Mouse (Mus musculus): Measurements from ENCODE around the gene Rasa4.

The Rasa4 gene

DNA sequence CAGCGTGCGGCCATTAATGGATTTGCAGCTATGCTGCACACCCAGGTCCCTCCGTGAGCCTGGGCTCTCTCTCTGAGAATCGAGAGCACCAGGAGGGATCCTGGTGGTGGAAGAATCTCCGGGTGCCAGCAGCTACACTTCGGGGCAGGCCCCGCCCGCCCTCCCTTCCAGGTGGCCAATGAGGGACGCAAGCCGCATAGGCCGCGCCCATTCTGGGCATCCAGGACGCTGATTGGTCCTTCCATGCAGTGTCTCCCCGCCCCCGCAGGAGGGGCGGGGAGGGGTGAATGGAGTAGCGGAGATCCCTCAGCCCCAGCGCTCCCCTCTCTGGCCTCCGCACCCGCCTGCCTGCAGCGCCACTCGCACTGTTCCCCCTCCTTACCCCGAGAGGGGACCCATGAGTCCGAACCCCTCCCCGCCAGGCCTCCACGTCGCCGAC, at the start of gene Rasa4:
Rasa4 (plus strand) TSS at position 248 of the 439 bp plus-strand sequence.
- Histone ChIP-seq H3K9me3 (ENCODE audit: low read length) (peaks cover 18% of the 10 kb centered on the region), H3K27me3 (ENCODE audit: insufficient read depth, low read length) (peaks cover 9% of the 10 kb centered on the region), H3K4me3 (replicated peaks; ENCODE audit: low read length) (peak within 1 kb of the TSS; percentile 85), H3K36me3 (ENCODE audit: insufficient read depth, low read length) (no peaks in the 10 kb centered on the region), H3K4me1 (replicated peaks; ENCODE audit: low read depth, low read length) (peaks cover 76% of the 10 kb centered on the region)
- TF ChIP-seq NANOG (IDR thresholded peaks at IDR 0.05; ENCODE audit: borderline replicate concordance, low read length) (no peak), CTCF (conservative IDR thresholded peaks at IDR 0.05; ENCODE audit: low read length) (no peak), POU5F1 (IDR thresholded peaks at IDR 0.05; ENCODE audit: borderline replicate concordance, low read length) (no peak)

- Histone ChIP-seq H3K27me3 (ENCODE audit: insufficient read depth, low read length) (no peaks in the 10 kb centered on the region), H3K4me3 (replicated peaks; ENCODE audit: low read length) (no peak overlapping the region), H3K4me1 (replicated peaks; ENCODE audit: low read depth, low read length) (peaks cover 43% of the 10 kb centered on the region), H3K9me3 (ENCODE audit: low read length) (no peaks in the 10 kb centered on the region), H3K36me3 (ENCODE audit: insufficient read depth, low read length) (peaks cover 25% of the 10 kb centered on the region)
- no peak for TF ChIP-seq NANOG (IDR thresholded peaks at IDR 0.05; ENCODE audit: borderline replicate concordance, low read length)
Measured at GRCm38 (mm10) chr5:136034868-136035267, 48.8 kb upstream of the Rasa4 start.

DNA sequence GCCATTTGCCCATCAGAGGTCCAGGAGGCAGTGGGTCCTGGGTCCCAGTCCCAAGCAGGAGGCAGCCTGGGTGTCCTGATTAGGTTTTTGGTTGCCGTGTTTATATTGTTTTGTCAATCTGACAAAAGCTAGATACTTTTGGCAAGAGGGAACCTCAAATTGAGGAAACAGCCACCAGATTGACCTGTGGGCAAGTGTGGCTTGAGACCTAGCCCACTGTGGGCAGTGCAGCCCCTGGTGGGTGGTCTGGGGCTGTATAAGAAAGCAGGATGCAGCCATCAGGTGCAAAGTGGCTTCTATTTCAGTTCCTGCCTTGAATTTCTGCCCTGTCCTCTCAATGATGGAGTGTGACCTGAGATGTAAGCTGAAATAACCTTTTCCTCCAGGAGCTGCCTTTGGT, 48.4 kb upstream of the Rasa4 start:
- Histone ChIP-seq H3K4me3 (replicated peaks; ENCODE audit: low read length) (no peak overlapping the region), H3K27me3 (ENCODE audit: insufficient read depth, low read length) (no peaks in the 10 kb centered on the region), H3K36me3 (ENCODE audit: insufficient read depth, low read length) (peaks cover 20% of the 10 kb centered on the region), H3K4me1 (replicated peaks; ENCODE audit: low read depth, low read length) (peaks cover 47% of the 10 kb centered on the region), H3K9me3 (ENCODE audit: low read length) (no peaks in the 10 kb centered on the region)
- TF ChIP-seq NANOG (IDR thresholded peaks at IDR 0.05; ENCODE audit: borderline replicate concordance, low read length), result no peak
- TF ChIP-seq POU5F1 (IDR thresholded peaks at IDR 0.05; ENCODE audit: borderline replicate concordance, low read length), result no peak
- TF ChIP-seq CTCF (conservative IDR thresholded peaks at IDR 0.05; ENCODE audit: low read length), result no peak

- no peaks in the 10 kb centered on the region for H3K9me3 ChIP-seq (ENCODE audit: low read length)
- no peak overlapping the region for H3K4me3 ChIP-seq (replicated peaks; ENCODE audit: low read length)
- TF ChIP-seq CTCF (conservative IDR thresholded peaks at IDR 0.05; ENCODE audit: low read length), result no peak
- no peak for TF ChIP-seq POU5F1 (IDR thresholded peaks at IDR 0.05; ENCODE audit: borderline replicate concordance, low read length)
- TF ChIP-seq NANOG (IDR thresholded peaks at IDR 0.05; ENCODE audit: borderline replicate concordance, low read length), result no peak
Measured at GRCm38 (mm10) chr5:136036667-136037066, 47.0 kb upstream of the Rasa4 start.

GRCm38 (mm10) chr5:136038258-136039214, 45.2 kb upstream of the Rasa4 start, which contains the start of gene Upk3b:
Upk3b (plus strand) TSS chr5:136038496.
- Histone ChIP-seq H3K27me3 (ENCODE audit: insufficient read depth, low read length) (no peaks in the 10 kb centered on the region), H3K9me3 (ENCODE audit: low read length) (no peaks in the 10 kb centered on the region), H3K36me3 (ENCODE audit: insufficient read depth, low read length) (no peaks in the 10 kb centered on the region), H3K4me3 (replicated peaks; ENCODE audit: low read length) (no peak within 1 kb of the TSS), H3K4me1 (replicated peaks; ENCODE audit: low read depth, low read length) (peaks cover 67% of the 10 kb centered on the region)
- no peak for TF ChIP-seq CTCF (conservative IDR thresholded peaks at IDR 0.05; ENCODE audit: low read length)

More at GRCm38 (mm10) chr5:136036667-136037066, 47.0 kb upstream of the Rasa4 start:
- peaks cover 61% of the 10 kb centered on the region for H3K4me1 ChIP-seq (replicated peaks; ENCODE audit: low read depth, low read length)
- H3K27me3 ChIP-seq (ENCODE audit: insufficient read depth, low read length), result no peaks in the 10 kb centered on the region
- peaks cover 7% of the 10 kb centered on the region for H3K36me3 ChIP-seq (ENCODE audit: insufficient read depth, low read length)

GRCm38 (mm10) chr5:136040210-136040609, 43.5 kb upstream of the Rasa4 start:
- H3K4me3 ChIP-seq (replicated peaks; ENCODE audit: low read length), result peak overlapping the region; percentile 65
- no peaks in the 10 kb centered on the region for H3K36me3 ChIP-seq (ENCODE audit: insufficient read depth, low read length)
- H3K27me3 ChIP-seq (ENCODE audit: insufficient read depth, low read length), result no peaks in the 10 kb centered on the region
- H3K9me3 ChIP-seq (ENCODE audit: low read length), result no peaks in the 10 kb centered on the region
- no peak for TF ChIP-seq CTCF (conservative IDR thresholded peaks at IDR 0.05; ENCODE audit: low read length)
- TF ChIP-seq NANOG (IDR thresholded peaks at IDR 0.05; ENCODE audit: borderline replicate concordance, low read length), result no peak
- no peak for TF ChIP-seq POU5F1 (IDR thresholded peaks at IDR 0.05; ENCODE audit: borderline replicate concordance, low read length)
- peaks cover 81% of the 10 kb centered on the region for H3K4me1 ChIP-seq (replicated peaks; ENCODE audit: low read depth, low read length)

- peaks cover 84% of the 10 kb centered on the region for H3K4me1 ChIP-seq (replicated peaks; ENCODE audit: low read depth, low read length)
- peak overlapping the region; percentile 32 for H3K4me3 ChIP-seq (replicated peaks; ENCODE audit: low read length)
- H3K36me3 ChIP-seq (ENCODE audit: insufficient read depth, low read length), result no peaks in the 10 kb centered on the region
- no peaks in the 10 kb centered on the region for H3K27me3 ChIP-seq (ENCODE audit: insufficient read depth, low read length)
- TF ChIP-seq POU5F1 (IDR thresholded peaks at IDR 0.05; ENCODE audit: borderline replicate concordance, low read length) (no peak), NANOG (IDR thresholded peaks at IDR 0.05; ENCODE audit: borderline replicate concordance, low read length) (no peak)
- no peaks in the 10 kb centered on the region for H3K9me3 ChIP-seq (ENCODE audit: low read length)
Measured at GRCm38 (mm10) chr5:136041260-136041659, 42.5 kb upstream of the Rasa4 start.

DNA sequence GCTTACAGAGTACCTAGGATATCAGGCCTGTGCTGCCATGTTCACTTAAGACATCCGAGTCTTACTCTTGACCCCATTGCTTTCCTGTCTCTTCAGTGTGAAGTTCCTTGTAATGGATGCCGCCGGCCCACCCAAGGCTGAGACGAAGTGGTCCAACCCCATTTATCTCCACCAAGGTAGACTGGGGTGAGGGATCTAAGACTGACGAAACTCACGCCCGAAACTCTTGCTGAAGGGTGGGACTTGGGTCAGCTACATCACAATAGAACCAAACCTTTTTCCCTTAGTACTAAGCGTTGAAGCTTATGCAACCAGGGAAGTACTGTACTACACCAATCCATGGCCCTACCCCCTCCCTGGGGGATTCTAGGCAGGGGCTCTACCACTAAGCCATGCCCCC, 42.0 kb upstream of the Rasa4 start:
- Histone ChIP-seq H3K4me1 (replicated peaks; ENCODE audit: low read depth, low read length) (peaks cover 85% of the 10 kb centered on the region), H3K36me3 (ENCODE audit: insufficient read depth, low read length) (no peaks in the 10 kb centered on the region), H3K9me3 (ENCODE audit: low read length) (no peaks in the 10 kb centered on the region), H3K4me3 (replicated peaks; ENCODE audit: low read length) (peak overlapping the region; percentile 32), H3K27me3 (ENCODE audit: insufficient read depth, low read length) (no peaks in the 10 kb centered on the region)
- no peak for TF ChIP-seq POU5F1 (IDR thresholded peaks at IDR 0.05; ENCODE audit: borderline replicate concordance, low read length)
- no peak for TF ChIP-seq NANOG (IDR thresholded peaks at IDR 0.05; ENCODE audit: borderline replicate concordance, low read length)
- TF ChIP-seq CTCF (conservative IDR thresholded peaks at IDR 0.05; ENCODE audit: low read length), result no peak

Measured in E14TG2a.4 (cell line).